Mouse (Mus musculus): ENCODE results near the gene Syce3.
"Not testable (repeated sequence)": the region's sequence is repeated elsewhere in the genome, so short reads cannot be mapped to it uniquely, and the experiment has no call there.

Syce3 gene

DNA sequence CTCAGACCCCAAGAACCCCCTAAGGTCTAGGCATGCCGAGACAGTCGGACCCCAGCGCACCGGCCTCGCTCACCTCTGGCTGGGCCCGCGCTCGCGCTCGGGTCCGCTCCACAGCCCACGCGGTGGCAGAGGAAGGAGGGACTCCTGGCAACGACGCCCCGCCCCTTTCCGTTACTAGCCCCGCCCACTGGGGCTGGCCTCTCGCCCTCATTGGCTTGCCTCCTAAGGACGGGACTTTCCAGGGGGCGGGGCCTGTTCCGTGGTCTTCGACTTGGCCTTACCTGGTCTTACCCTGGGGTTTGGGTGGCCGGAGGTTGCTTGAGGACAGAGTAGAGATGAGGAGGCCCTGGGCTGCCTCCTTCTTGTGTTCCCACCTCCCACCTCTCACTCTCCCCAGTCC, at the start of gene Syce3:
Gene Syce3, minus strand, starts transcription at position 386 of the 400 bp plus-strand sequence.
- no peak for ATAC-seq (ENCODE audit: insufficient number of reproducible peaks, low FRiP score, low TSS enrichment)

- no peak for ATAC-seq (ENCODE audit: insufficient number of reproducible peaks, low FRiP score, low TSS enrichment)
These were observed 49.5 kb upstream of the Syce3 start for GRCm38 (mm10) chr15:89459821-89460220.

DNA sequence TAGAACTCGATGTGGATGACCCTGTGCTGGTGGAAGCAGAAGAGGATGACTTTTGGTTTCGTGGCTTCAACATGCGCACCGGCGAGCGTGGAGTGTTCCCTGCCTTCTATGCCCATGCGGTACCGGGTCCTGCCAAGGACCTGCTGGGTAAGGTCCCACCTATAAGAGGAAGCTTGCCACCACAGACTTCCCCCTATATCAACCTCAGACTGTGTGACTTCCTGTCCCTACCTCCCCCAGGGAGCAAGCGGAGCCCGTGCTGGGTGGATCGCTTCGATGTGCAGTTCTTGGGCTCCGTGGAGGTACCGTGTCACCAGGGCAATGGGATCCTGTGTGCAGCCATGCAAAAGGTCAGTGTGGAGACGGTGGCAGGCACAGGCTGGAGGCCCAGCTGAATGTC, 48.6 kb upstream of the Syce3 start:
- no peak for ATAC-seq (ENCODE audit: insufficient number of reproducible peaks, low FRiP score, low TSS enrichment)

DNA sequence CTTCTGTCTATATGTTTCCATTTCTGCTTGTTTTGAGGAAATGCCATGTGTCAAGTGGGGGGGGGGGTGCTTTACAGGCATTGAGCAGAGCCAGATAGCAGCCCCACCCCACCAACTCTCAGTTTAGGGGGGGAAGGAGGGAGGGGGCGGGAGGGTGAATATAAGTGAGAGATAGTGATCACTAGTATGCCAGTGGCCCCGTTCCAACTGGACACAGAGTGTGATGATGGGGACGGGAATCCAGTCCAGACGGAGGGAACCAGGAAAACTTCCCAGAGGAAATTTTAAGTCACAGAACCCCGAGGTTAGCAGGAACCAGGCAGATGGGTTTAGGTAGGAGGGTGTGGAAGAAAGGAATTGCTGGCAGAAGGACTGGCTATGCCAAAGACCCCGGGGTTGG, 45.3 kb upstream of the Syce3 start:
- ATAC-seq (ENCODE audit: insufficient number of reproducible peaks, low FRiP score, low TSS enrichment) = no peak

- no peak for ATAC-seq (ENCODE audit: insufficient number of reproducible peaks, low FRiP score, low TSS enrichment)
These were observed 44.6 kb upstream of the Syce3 start for GRCm38 (mm10) chr15:89454857-89455256.

DNA sequence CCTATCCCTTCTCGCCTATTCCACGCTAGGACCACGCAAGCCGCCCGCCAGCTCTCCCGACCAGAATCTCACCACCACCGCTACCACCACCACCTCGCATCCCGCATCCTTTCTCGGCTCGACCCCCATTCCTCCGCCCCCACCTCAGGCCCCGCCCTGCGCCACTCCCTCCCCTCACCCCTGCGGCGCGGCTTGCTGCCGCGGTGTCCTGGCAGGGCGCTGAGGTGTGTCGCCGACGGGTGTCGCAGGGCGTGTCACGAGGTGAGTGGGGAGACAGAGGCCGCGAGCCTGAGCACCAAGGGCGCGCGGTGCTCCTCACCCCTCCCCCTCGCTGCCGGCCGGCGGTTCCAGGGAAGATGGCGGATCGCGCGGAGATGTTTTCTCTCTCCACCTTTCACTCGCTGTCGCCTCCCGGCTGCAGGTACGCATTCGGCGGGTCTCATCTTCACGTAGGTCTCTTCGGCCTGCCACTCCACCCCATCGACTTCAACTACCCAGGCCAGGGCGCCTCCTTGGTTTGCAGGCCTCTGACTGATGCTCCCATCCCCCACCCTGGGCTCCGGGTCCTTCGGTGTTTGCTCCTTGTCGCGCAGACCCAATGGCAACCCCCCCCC, 43.7 kb upstream of the Syce3 start, which contains the start of gene Mapk8ip2:
Gene Mapk8ip2, plus strand, starts transcription at position 49 of the 614 bp plus-strand sequence.
- peak; percentile 37; the same call in 1 of the 2 replicates for ATAC-seq (ENCODE audit: insufficient number of reproducible peaks, low FRiP score, low TSS enrichment)

DNA sequence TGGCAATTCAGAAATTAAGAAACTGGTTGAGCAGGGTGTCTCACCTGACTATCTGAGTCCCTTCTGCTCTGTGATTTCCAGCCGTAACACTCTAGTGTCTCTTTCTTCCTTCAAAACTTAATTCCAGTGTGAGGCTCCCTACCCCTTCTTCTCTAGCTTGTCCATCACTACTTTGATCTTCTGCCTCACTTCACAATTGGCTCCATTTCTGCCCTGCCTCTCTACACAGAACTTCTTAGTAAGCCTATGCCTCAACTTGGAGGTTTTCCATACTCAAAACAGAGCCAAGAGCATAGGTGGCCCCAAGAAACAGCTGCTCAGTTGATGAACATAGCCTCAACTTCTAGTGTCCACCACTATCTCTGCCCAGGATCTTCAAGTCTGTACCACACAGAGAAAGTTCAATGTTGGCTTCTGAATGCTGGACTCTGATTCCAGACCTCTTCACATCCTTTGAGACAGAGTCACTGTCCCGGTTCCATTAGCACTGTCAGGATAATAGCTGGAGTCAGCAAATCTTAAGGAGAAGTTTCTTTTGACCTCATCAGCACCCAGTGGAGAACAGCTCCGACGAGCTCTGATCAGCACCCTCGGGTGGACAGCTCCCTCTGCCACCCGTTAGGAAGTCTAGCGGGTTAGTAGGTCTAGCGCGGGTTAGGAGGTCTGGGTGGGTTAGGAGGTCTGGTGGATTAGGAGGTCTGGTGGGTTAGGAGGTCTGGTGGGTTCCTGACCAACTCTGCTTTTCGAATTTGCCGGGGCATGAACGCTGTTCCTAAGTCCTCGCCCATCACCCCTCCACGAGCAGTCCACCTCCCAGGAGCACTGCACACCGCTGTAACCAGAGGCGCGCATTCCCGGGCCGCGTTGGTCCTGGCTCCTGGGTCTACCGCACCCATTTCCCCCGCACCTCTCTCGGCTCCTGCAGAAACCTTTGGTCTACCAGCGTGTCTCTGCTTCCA, 42.9 kb upstream of the Syce3 start:
- 0 out of 2 replicates have a peak, but pooled peaks have one; percentile 16 for ATAC-seq (ENCODE audit: insufficient number of reproducible peaks, low FRiP score, low TSS enrichment)

DNA sequence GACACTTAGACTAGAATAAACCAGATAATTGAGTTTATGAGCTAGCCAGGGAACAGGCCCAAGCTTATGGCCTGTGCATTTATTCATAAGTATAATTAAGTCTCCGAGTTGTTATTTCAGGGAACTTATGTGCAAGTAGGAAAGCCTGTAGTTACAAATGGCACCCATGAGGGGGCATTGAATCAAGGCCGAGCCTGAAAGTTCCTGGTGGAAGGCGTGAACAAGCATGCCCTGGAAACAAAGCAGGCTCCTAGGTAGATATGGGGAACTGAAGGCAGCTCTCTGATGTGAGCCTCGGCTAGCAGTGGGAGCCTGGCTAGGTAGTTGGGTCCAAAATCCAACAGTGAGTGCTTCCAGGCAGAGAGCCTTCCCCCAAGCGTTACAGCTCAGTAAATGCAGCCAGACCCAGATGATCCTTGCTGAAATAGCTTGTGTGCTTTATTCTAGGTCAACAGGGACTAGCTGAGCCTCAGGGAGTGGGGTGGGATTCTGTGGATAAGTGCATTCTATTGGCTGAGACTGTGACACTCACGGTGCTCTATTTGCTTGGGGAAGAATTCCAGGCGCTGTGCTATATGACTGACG, 32.3 kb upstream of the Syce3 start:
- ATAC-seq (ENCODE audit: insufficient number of reproducible peaks, low FRiP score, low TSS enrichment) = 0 out of 2 replicates have a peak, but pooled peaks have one; percentile 36

GRCm38 (mm10) chr15:89435878-89436277, 25.6 kb upstream of the Syce3 start:
- ATAC-seq (ENCODE audit: insufficient number of reproducible peaks, low FRiP score, low TSS enrichment) = no peak

DNA sequence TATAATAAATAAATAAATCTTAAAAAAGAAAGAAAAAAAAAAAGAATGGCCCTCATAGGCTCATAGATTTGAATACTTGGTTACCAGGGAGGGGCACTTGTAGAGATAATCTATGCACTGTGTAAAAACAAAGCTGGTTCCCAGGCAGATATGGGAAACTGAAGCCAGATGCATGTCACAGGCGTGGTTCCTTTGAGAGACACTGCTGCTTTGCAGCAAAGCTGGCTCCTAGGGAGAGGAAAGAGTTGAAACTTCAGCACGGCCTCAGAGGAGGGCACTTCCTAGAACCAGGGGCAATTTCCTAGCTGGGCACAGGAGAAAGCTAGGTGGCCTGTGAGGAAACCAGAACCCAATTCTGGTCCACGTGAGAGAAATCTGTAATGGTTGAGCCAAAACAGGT, 23.8 kb upstream of the Syce3 start:
- no peak for ATAC-seq (ENCODE audit: insufficient number of reproducible peaks, low FRiP score, low TSS enrichment)

GRCm38 (mm10) chr15:89432946-89433345, 22.6 kb upstream of the Syce3 start:
- ATAC-seq (ENCODE audit: insufficient number of reproducible peaks, low FRiP score, low TSS enrichment) = no peak

DNA sequence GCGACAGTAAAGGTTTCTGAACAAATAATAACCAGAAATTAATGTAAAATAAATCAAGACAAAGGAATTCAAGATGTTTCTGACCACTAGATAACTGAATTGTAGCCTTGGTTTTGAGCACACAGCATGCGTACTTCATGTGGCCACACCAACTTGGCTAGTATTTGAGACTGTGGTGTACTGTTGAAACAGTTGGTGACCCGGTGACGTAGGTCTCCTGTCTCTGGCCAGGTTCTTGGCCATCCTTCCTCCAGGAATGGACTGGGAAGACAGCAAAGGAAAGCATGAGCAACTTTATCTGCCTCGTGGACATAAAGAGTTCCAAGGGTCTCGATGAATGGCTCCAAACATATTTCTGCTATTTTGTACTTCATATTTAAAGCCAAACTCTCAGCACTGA, 21.5 kb upstream of the Syce3 start:
- no peak for ATAC-seq (ENCODE audit: insufficient number of reproducible peaks, low FRiP score, low TSS enrichment)

DNA sequence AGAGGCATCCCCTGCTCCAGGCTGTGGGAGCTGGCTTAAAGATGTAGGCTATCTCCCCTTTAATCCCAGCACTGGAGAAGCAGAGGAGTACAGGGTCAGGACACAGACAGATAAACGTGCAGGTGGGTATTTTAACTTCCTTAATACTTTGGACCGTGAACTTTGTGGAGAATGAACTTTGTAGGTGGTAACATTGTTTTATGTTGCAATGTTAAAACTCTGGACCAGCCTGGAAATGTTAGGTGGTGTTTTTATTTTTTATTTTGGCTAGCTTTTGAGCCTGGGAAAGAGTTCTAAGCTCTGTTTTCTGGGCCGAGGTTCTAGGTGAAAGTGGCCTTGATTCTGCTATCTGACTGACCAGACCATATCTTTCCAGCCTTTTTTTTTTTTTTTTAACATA, 21.0 kb upstream of the Syce3 start:
- no peak for ATAC-seq (ENCODE audit: insufficient number of reproducible peaks, low FRiP score, low TSS enrichment)

DNA sequence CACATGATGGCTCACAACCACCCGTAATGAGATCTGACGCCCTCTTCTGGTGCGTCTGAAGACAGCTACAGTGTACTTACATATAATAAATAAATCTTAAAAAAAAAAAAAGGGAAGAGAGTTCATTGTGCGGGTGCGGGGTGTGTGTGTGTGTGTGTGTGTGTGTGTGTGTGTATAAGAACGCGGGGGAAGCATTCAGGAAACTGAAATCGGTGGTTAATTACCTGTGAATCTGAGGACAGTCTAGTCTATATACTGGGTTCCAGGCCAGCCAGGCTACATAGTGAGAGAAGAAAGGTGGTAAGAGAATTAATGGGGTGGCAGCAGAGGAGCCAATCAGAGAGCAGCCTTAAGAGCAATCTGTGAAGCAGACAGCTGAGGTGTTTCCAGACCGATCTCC, 20.5 kb upstream of the Syce3 start:
- ATAC-seq (ENCODE audit: insufficient number of reproducible peaks, low FRiP score, low TSS enrichment) = not testable (repeated sequence)

DNA sequence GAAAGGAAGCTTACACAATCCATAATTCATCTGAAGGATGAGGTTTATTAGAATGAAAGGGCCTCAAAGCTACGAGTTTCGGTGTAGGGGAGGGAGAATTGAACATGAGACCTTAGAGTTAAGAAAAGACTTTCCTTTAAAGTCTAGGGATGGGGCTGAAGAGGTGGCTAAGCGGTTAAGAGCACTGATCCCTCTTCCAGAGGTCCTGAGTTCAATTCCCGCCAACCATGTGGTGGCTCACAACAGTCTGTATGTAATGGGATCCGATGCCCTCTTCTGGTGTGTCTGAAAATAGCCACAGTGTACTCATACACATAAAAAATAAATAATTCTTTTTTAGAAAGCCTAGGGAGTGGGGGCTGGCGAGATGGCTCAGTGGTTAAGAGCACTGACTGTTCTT, 20.0 kb upstream of the Syce3 start:
- no peak for ATAC-seq (ENCODE audit: insufficient number of reproducible peaks, low FRiP score, low TSS enrichment)

- peak; percentile 87 for ATAC-seq (ENCODE audit: insufficient number of reproducible peaks, low FRiP score, low TSS enrichment)
These were observed 19.3 kb upstream of the Syce3 start, which contains the start of the genes C730034F03Rik, Gm44502 and Chkb for GRCm38 (mm10) chr15:89429352-89430221. Gene C730034F03Rik (plus strand): TSS chr15:89429589. Gene Gm44502 (minus strand): TSS chr15:89429696. Gene Chkb (minus strand): TSS chr15:89429908.

GRCm38 (mm10) chr15:89428821-89429351, 18.6 kb upstream of the Syce3 start:
- ATAC-seq (ENCODE audit: insufficient number of reproducible peaks, low FRiP score, low TSS enrichment) = no peak

GRCm38 (mm10) chr15:89428136-89428790, 18.0 kb upstream of the Syce3 start:
- ATAC-seq (ENCODE audit: insufficient number of reproducible peaks, low FRiP score, low TSS enrichment) = no peak

- ATAC-seq (ENCODE audit: insufficient number of reproducible peaks, low FRiP score, low TSS enrichment) = no peak
These were observed 16.4 kb upstream of the Syce3 start for GRCm38 (mm10) chr15:89426716-89427115.

Data from cerebellum, adult (tissue).